Mouse (Mus musculus) erythroblast, embryonic 14.5 days (primary cell): Measurements from ENCODE around the gene Rpa1. TPM values are rescaled to one million over a fixed set of nuclear protein-coding genes. Genes with fewer than 3 reads are reported as not detected.

Experiments
- H3K27me3 ChIP-seq: 2 replicates; pipeline ENCODE4 v1.6.1; 2012; ENCODE audit warnings: inconsistent platforms; ENCODE audit not compliant: control insufficient read depth
- H3K36me3 ChIP-seq: 2 replicates; pipeline ENCODE4 v1.6.1; 2012; ENCODE audit warnings: mild to moderate bottlenecking, inconsistent platforms; ENCODE audit not compliant: control insufficient read depth
- H3K4me1 ChIP-seq: 2 replicates; pipeline ENCODE4 v1.6.1; 2012; ENCODE audit warnings: inconsistent platforms; ENCODE audit not compliant: control insufficient read depth
- H3K4me3 ChIP-seq: replicated peaks from 2 replicates; pipeline ENCODE3; 2012; ENCODE audit warnings: moderate library complexity, mild to moderate bottlenecking, inconsistent platforms
- H3K9me3 ChIP-seq: 2 replicates; pipeline ENCODE4 v1.6.1; 2012; ENCODE audit warnings: low read length, inconsistent platforms, mixed read lengths; ENCODE audit not compliant: control insufficient read depth
- GATA1 ChIP-seq: IDR thresholded peaks from 2 replicates; pipeline ENCODE4 v1.6.1; 2012; ENCODE audit warnings: low read length, inconsistent platforms, mixed read lengths
- TAL1 ChIP-seq: IDR thresholded peaks from 3 replicates; pipeline ENCODE4 v1.6.1; 2012; ENCODE audit warnings: low read length, inconsistent platforms, mixed read lengths
- polyA plus RNA-seq: library from polyadenylated mRNA; stranded (reverse); fragments of >175 nt; gene quantifications from 2 replicates; pipeline ENCODE4 v1.2.3, GENCODE M21; 2012

The Rpa1 gene
- polyA plus RNA-seq, 1 experiment, result 7.1 TPM

DNA sequence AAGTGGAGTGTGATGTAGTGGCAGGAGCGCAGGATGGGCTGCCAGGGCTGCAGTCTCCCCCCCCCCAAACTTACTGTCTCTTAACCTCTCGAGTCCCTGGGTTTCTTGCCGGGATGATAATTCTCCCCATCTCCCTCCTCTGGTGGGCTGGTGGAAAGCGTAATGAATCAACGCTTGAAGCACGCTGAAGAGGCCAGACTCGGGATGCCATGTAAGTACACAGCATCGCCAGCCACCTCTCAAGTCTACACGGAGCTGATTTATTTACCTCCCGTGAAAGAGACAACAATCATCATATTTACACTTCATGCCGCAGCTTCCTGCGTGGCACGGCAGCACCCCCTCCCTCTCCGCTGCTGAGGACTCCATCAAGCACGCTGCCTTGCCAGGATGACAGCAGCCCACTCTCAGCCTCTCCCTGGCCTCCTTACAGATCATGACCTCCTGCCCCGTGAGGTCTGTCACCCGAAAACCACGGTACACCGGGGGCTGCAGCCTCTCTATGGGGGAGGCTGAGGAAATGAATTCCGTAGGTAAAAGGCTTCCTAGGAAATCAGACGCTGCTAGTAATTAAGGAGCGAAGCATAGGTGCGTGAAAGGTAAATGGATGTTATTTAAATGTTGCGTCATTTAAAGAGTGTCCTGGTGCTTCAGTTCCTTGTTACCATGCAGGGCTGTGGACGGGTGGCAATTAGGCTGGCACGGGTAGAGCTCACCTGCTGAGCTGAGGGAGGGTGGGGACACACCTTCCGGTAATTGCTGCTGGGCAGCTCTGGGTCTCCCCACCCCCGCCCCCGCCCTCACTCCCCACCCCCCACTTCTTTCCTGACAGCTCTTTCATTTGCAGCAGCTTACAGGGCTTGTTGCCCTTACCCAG, 66.5 kb downstream of the Rpa1 start:
- TF ChIP-seq TAL1 (no peak), GATA1 (no peak)
- H3K9me3 ChIP-seq, result no peaks in the 10 kb centered on the region
- H3K36me3 ChIP-seq, result no peaks in the 10 kb centered on the region
- peaks cover 44% of the 10 kb centered on the region for H3K27me3 ChIP-seq
- H3K4me1 ChIP-seq, result peaks cover 36% of the 10 kb centered on the region
- H3K4me3 ChIP-seq, result no peak overlapping the region

DNA sequence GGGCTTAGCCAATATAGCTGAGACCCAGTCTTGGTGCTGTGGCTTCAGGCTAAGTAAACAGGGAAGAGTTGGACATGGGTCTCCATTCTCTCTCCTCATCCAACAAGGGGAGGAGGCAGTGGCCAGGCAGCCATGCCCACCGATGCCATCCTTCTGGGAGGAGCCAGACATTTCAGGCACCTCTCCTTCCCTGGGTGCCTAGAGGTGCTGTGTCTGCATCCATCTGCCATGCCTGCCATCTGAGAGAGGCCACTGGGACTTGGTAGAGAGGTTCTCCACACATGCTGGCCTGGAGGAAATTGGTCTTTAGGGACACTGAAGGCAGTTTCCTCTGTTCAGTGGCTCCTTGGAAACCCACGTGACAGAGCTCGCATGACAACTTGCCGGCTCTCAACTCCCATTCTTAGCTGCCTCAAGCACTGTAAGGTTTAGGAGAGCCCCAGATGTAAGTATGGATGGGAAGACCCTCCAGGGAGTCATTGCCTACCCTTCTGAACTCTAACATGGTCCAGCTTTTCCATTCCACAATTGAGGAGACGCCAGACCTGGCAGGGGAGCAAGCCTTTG, 67.6 kb downstream of the Rpa1 start:
- Histone ChIP-seq H3K4me3 (no peak overlapping the region), H3K9me3 (no peaks in the 10 kb centered on the region), H3K27me3 (peaks cover 41% of the 10 kb centered on the region), H3K36me3 (no peaks in the 10 kb centered on the region), H3K4me1 (peaks cover 36% of the 10 kb centered on the region)
- TF ChIP-seq TAL1 (no peak), GATA1 (no peak)

DNA sequence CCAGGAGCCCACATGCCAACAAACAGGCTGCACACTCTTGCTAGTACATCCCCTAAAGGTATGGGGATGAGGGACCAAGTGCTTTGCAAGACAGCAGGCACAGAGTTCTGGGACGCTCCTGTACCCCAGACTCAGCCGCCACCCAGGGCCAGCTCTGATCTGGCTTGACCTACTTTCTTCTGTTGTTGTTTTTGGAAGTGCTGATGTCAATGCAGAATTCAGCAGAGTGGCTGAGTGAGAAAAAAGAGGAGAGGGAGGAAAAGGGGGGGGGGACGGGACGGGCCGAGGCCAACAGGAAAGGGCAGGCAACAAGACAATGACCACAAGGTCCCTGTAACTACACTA, 68.1 kb downstream of the Rpa1 start:
- Histone ChIP-seq H3K9me3 (no peaks in the 10 kb centered on the region), H3K36me3 (no peaks in the 10 kb centered on the region), H3K4me1 (peaks cover 36% of the 10 kb centered on the region), H3K4me3 (no peak overlapping the region), H3K27me3 (peaks cover 39% of the 10 kb centered on the region)
- TF ChIP-seq TAL1 (no peak), GATA1 (no peak)

DNA sequence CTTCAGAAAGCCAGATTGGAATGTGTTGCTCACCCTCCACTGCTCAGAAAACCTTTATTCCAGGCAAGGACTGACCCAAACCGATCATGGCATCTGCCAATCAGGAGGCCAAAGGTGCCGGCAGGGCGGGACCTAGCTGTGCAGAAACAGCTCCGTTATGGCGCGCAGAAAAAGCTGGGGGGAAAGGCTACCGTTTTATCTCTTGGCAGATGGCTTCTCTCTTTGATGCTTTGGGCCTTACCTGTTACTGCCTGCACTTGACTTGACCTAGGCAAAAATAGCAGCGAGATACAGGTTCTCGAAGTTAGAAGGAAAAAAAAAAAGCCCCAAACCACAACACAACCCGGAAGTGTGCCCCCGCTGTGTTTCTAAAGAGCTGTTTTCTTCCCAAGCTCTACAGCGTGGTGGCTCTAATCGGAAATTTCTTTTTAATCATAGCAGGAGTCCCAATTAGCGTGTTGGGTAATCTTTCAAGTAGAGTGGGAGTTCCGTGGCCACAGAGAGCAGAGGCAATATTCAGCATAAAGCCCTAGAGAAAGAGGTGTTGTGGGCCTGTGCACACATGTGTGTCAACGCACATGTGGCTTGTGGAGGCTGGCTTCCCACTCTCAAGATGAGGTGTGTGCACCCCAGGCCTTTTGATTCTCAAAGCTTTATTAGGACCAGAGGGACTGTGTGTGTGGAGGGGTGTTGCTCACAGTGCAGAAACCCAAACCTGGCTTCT, 68.6 kb downstream of the Rpa1 start:
- TF ChIP-seq TAL1, result no peak
- TF ChIP-seq GATA1, result no peak
- H3K27me3 ChIP-seq, result peaks cover 37% of the 10 kb centered on the region

DNA sequence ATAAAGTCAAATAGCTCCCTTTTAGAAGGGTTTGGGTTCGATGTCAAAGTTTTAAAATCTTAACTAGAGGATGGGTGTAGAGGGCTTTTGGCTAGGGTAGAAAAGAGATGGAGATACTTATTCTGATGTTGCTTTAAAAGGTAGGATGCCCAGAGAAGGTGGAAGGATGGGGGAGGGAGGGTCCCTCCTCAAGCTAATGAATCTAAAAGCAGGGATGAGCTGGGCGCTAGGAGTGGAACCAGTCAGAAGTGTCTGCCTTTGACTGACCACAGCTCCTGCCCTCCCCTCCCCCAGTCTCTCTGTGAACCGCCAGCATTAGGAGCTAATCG, 69.1 kb downstream of the Rpa1 start:
- no peak for TF ChIP-seq TAL1
- no peak for TF ChIP-seq GATA1
- Histone ChIP-seq H3K27me3 (peaks cover 33% of the 10 kb centered on the region), H3K4me3 (peak overlapping the region; percentile 56), H3K9me3 (no peaks in the 10 kb centered on the region), H3K4me1 (peaks cover 39% of the 10 kb centered on the region), H3K36me3 (no peaks in the 10 kb centered on the region)

More for the DNA sequence above, 68.6 kb downstream of the Rpa1 start:
- Histone ChIP-seq H3K9me3 (no peaks in the 10 kb centered on the region), H3K4me1 (peaks cover 39% of the 10 kb centered on the region), H3K4me3 (peak overlapping the region; percentile 56), H3K36me3 (no peaks in the 10 kb centered on the region)

DNA sequence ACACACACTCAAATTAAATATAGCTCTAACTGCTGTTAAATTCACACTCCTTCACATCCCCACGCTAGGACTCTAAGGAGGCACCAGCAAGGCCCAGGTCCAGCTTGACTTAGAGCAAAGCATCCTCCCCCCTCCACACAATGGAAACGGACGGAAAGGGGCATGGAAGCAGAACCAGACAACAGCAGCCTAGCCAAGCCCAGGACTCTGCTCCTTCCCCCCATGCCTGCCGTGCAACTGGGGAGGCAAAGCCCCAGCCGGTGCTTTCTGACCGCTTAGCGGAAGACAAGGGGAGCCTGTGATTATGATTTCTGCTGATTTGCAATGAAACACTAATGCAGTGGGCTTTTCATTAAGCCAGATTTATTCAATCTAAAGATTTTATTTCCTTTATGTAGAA, 70.0 kb downstream of the Rpa1 start:
- TF ChIP-seq GATA1 (no peak), TAL1 (no peak)
- no peaks in the 10 kb centered on the region for H3K9me3 ChIP-seq
- no peak overlapping the region for H3K4me3 ChIP-seq
- peaks cover 41% of the 10 kb centered on the region for H3K4me1 ChIP-seq
- H3K36me3 ChIP-seq, result no peaks in the 10 kb centered on the region
- H3K27me3 ChIP-seq, result peaks cover 29% of the 10 kb centered on the region

DNA sequence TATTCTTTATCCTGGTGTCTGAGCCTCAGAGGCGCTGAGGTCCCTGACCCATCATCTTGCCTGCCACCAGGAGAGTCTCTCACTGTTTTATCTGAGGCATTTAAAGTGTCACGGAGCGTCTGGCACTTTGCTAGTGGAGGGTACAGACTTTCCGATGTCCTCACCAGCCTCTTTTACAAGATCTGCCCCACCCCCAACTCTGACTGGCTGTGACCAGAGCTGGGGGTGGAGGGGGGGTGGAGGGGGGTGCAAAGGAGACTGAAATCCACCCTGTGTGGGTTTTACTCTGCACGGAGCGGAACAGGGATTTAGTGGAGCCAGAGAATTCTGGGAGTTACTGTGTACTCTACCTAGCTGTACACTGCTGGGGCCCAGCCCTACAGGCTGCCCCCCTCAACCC, 73.1 kb downstream of the Rpa1 start:
- Histone ChIP-seq H3K27me3 (no peaks in the 10 kb centered on the region; the same call in 1 of the 2 replicates), H3K4me1 (peaks cover 37% of the 10 kb centered on the region), H3K36me3 (no peaks in the 10 kb centered on the region), H3K9me3 (no peaks in the 10 kb centered on the region), H3K4me3 (no peak overlapping the region)
- no peak for TF ChIP-seq TAL1
- TF ChIP-seq GATA1, result no peak

DNA sequence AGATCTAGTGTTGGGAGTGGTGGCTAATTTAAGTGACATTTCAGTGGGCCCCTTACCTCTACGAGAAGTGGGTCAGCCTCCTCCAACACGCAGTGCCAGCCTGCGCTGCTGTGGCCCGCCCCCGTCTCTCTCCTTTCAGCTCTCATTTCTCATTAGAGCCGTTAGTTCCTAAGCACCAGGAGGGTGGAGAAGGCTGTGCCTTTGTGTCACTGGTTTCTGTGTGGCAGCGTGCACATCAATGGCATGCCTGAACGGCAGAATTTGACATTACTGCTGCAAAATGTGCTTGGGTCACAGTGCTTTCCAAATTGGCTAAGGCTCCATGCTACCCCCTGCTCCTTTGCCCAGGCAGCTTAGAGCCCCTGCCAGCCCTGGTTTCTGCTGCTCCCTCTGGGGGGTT, 74.7 kb downstream of the Rpa1 start:
- peaks cover 35% of the 10 kb centered on the region for H3K4me1 ChIP-seq
- no peaks in the 10 kb centered on the region for H3K9me3 ChIP-seq
- H3K36me3 ChIP-seq, result no peaks in the 10 kb centered on the region
- H3K4me3 ChIP-seq, result no peak overlapping the region
- H3K27me3 ChIP-seq, result no peaks in the 10 kb centered on the region
- TF ChIP-seq GATA1 (no peak), TAL1 (no peak)

DNA sequence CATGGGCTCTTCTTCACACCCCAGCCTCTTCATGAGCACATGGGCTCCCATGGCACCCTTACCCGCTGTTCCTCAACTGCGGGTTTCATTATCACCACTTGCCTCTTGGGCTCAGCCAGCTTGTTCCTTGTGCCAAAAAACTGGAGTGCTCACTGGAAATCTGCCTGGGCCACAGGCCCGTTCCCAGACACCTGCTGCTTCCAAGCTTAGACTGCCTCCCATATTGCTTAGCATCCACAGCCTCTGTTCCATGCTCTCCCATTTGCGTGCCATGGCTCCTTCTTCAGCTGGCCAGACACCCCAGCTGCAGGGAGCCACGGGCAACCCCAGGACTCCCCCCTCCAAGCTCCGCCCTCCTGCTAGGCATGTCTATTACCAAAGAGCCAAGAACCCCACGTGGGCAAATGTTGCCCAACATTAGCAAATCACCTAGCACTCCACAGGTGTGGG, 77.1 kb downstream of the Rpa1 start:
- Histone ChIP-seq H3K4me1 (peaks cover 43% of the 10 kb centered on the region), H3K36me3 (no peaks in the 10 kb centered on the region), H3K9me3 (no peaks in the 10 kb centered on the region), H3K4me3 (peak overlapping the region; percentile 28), H3K27me3 (no peaks in the 10 kb centered on the region)
- TF ChIP-seq TAL1 (no peak), GATA1 (no peak)
